Mouse (Mus musculus) cerebellum, adult 2 months (tissue): ENCODE measurements around the gene Astn2. TPM values are rescaled to one million over a fixed set of nuclear protein-coding genes. Genes with fewer than 3 reads are reported as not detected.
"Not testable (repeated sequence)": the region's sequence is repeated elsewhere in the genome, so short reads cannot be mapped to it uniquely, and the experiment has no call there.

Source experiments
- DNase-seq, 2 experiments: peaks; one replicate each; pipeline ENCODE4 v3.0.0; 2021
- H3K27ac ChIP-seq: fragments of 200-500 bp; 2 replicates; pipeline ENCODE4 v1.5.1; 2012; ENCODE audit warnings: low read length, control low read depth, inconsistent platforms; ENCODE audit not compliant: insufficient read depth
- H3K27me3 ChIP-seq: fragments of 200-500 bp; 2 replicates; pipeline ENCODE4 v1.6.1; 2012; ENCODE audit warnings: inconsistent platforms, mild to moderate bottlenecking, low read length, moderate library complexity; ENCODE audit not compliant: control insufficient read depth, insufficient read depth
- H3K4me1 ChIP-seq: fragments of 200-500 bp; 2 replicates; pipeline ENCODE4 v1.6.1; 2011; ENCODE audit warnings: low read length; ENCODE audit not compliant: control insufficient read depth, insufficient read depth
- H3K4me3 ChIP-seq: fragments of 200-500 bp; replicated peaks from 2 replicates; pipeline ENCODE3; 2011; ENCODE audit warnings: mild to moderate bottlenecking, low read depth, low read length, control low read depth; ENCODE audit not compliant: insufficient read depth
- CTCF ChIP-seq: fragments of 200-500 bp; IDR thresholded peaks from 2 replicates; pipeline ENCODE4 v1.5.1; 2011; ENCODE audit warnings: low read depth, mild to moderate bottlenecking, control low read depth, low read length, moderate library complexity, borderline replicate concordance; ENCODE audit not compliant: insufficient read depth
- POLR2A ChIP-seq: fragments of 200-500 bp; IDR thresholded peaks from 2 replicates; pipeline ENCODE4 v1.6.1; 2011; ENCODE audit warnings: low read length, control low read depth, borderline replicate concordance; ENCODE audit not compliant: insufficient read depth
- WGBS: fragments of 180-500 bp; shearing (Covaris S2); methylation state at CpG from one replicate; pipeline ENCODE4 v1.1.7; 2018; 5-methylcytosine and 5-hydroxymethylcytosine counted together
- polyA plus RNA-seq: library from polyadenylated mRNA; depleted of rRNA; stranded (reverse); fragments of >200 nt; gene quantifications from 2 replicates; pipeline ENCODE4 v1.2.3, GENCODE M21; 2012

The Astn2 gene
- polyA plus RNA-seq, 1 experiment: 56.9 TPM

DNA sequence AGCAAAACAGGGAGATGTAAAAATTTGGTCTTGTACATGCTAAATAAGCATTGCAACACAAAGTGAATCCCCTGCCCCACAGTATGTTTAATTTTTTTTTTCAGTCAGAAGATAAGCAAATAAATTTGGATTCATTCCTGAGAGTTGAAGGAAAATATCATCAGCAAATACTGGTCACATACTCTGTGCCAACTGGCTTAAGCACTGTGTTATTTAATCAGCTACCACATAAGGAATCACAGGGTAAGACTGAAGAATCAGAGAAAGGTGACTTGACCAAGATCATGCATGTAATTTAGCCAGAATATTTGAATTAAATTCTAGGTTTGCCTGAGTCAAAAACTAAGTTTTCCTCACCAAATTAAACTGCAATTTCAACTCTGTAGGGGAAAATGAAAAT lies 693.8 kb downstream of the Astn2 start:
- Histone ChIP-seq H3K27ac (no peak overlapping the region), H3K27me3 (no peaks in the 10 kb centered on the region), H3K4me1 (peaks cover 3% of the 10 kb centered on the region; the same call in 1 of the 2 replicates), H3K4me3 (no peak overlapping the region)
- peak in 1 of 2 experiments; percentile 61 for DNase-seq
- TF ChIP-seq CTCF (no peak), POLR2A (no peak)

DNA sequence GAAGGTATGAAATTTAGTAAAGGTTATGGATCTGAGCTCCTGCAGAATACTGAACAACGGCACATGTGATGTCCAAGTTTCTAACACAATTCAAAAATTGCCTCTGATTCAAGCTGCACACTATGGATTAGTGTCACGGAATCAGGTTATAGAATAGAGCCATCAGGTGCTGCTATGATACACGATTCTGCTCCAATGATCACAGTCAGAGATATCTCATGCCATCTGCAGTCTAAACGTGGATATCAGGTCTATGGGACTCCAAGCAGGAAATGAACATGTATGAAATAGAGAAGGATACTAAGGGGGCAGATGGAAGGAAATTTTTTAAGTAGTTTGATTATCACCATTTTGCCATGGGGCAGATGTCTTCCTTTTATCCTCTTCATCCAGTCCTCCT lies 702.6 kb downstream of the Astn2 start:
- WGBS: 11% methylated on average over 4 of the region's 4 CpGs
- no peak overlapping the region for H3K4me3 ChIP-seq
- TF ChIP-seq POLR2A (no peak), CTCF (peak; percentile 15; the same call in 1 of the 2 replicates)
- DNase-seq: peak in 1 of 2 experiments; percentile 65
- H3K27me3 ChIP-seq: no peaks in the 10 kb centered on the region
- H3K27ac ChIP-seq: no peak overlapping the region; the same call in 1 of the 2 replicates
- H3K4me1 ChIP-seq: peaks cover 20% of the 10 kb centered on the region; the same call in 1 of the 2 replicates

DNA sequence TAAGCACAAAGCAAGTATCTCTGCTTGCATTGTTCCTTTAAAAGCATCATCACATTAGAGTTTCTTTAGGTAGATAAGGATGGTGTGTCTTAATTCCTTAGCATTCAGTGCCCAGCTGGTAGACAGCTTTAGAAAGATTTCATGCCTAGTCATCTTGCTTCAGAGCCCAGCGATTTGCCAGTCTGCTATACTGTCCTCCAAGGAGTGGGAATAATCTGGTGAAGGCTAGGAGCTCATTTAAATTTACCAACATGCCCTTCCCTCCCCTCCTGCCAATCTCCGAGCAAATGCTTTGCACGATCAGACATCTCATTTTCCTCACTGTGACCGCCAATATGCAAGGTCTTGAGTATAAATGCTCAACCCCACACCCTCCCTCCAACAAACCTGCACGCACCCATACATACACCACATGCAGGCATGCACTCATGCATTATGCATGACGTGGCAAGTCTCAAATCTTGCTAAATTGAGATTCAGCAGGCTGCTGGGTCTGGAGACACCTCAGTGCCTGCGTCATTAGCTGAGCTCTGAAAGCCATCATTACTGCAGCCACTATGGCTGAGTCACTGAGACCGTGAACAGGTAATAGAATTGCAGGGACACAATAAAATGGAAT lies 704.6 kb downstream of the Astn2 start:
- no peak overlapping the region for H3K4me3 ChIP-seq
- H3K27ac ChIP-seq: no peak overlapping the region
- H3K4me1 ChIP-seq: peaks cover 20% of the 10 kb centered on the region; the same call in 1 of the 2 replicates
- no peaks in the 10 kb centered on the region for H3K27me3 ChIP-seq
- WGBS: 83% methylated on average over 8 of the region's 8 CpGs
- DNase-seq: peak in 1 of 2 experiments; percentile 25
- TF ChIP-seq CTCF: no peak
- TF ChIP-seq POLR2A: no peak

DNA sequence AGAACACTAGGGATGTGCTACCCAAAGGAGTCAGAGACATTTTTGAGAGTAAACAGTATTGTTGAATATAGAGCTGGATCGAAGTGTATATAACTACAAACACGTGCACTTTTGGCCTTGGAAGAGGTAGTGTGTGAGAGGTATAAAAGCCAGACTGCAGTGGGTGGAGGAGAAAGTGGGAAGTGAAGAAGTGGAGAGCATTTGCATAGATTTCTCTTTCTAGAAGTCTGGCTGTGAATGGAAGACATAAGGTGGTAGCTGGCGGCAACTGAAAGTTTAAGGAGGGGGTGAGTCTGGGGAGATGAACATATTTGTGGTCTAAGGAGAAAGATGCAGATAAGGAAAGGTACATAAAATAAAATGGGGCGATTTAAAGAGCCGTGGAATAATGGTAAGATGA lies 709.2 kb downstream of the Astn2 start:
- TF ChIP-seq POLR2A: no peak
- no peak for TF ChIP-seq CTCF
- Histone ChIP-seq H3K4me1 (peaks cover 11% of the 10 kb centered on the region; the same call in 1 of the 2 replicates), H3K27me3 (no peaks in the 10 kb centered on the region), H3K27ac (no peak overlapping the region), H3K4me3 (no peak overlapping the region)
- no peak for DNase-seq
- WGBS: 95% methylated on average over 5 of the region's 5 CpGs

DNA sequence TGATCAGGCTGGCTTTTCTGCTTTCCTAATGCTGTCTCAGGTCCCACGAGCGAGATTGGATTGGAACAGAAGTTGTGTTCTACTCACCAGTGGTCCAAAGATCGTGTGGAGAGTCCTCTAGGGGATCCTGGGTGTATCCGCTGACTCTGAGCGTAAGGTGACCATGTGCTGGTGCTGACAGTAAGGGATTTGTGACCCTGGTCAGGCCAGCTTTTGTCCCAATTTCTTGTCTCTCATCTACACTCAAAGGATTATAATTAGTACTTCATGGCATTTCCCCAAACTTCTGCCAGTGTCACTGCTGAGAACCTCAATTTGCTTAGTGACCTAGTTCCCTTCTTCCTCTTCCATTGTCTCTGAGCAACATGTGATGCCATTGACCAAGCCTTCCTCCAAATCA lies 710.4 kb downstream of the Astn2 start:
- H3K4me3 ChIP-seq: no peak overlapping the region
- peak; percentile 60 to 85 for DNase-seq
- TF ChIP-seq CTCF (no peak), POLR2A (no peak)
- peaks cover 8% of the 10 kb centered on the region; the same call in 1 of the 2 replicates for H3K4me1 ChIP-seq
- WGBS: 32% methylated on average over 5 of the region's 5 CpGs
- H3K27me3 ChIP-seq: no peaks in the 10 kb centered on the region
- peak overlapping the region; percentile 59 for H3K27ac ChIP-seq

DNA sequence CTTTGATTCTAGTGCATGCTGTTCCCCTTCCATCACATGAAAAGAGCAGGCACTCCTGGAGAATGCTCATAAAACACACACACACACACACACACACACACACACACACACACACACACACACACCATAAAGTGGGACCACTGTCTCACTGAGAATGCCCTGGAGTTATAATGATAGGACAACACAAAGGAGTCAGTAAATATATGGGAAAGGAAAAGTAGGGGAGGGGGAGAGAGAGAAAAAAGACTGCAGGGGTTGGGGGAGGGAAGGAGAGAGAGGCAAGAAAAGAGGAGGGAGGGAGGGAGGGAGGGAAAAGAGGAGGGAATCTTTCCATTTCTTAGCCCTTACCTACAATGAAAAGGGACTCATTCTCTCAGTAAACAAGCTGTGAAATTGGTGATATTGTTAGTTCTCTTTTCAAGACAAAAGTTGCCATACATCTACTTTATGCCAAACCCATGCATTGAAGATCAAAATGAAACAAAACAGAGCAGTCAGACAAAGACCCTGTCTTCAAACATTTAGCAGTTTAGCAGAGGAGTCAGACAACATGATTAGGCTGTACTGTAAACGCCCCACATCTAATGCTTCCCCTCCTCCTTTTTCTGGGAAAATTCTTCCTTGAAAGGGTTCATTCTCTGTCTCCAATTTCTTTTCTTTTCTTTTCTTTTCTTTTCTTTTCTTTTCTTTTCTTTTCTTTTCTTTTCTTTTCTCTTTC lies 717.2 kb downstream of the Astn2 start:
- Histone ChIP-seq H3K27ac (no peak overlapping the region), H3K4me1 (peaks cover 11% of the 10 kb centered on the region; the same call in 1 of the 2 replicates), H3K4me3 (no peak overlapping the region), H3K27me3 (no peaks in the 10 kb centered on the region)
- DNase-seq: no peak
- no peak for TF ChIP-seq POLR2A
- WGBS: 86% methylated on average over 1 of the region's 1 CpGs

DNA sequence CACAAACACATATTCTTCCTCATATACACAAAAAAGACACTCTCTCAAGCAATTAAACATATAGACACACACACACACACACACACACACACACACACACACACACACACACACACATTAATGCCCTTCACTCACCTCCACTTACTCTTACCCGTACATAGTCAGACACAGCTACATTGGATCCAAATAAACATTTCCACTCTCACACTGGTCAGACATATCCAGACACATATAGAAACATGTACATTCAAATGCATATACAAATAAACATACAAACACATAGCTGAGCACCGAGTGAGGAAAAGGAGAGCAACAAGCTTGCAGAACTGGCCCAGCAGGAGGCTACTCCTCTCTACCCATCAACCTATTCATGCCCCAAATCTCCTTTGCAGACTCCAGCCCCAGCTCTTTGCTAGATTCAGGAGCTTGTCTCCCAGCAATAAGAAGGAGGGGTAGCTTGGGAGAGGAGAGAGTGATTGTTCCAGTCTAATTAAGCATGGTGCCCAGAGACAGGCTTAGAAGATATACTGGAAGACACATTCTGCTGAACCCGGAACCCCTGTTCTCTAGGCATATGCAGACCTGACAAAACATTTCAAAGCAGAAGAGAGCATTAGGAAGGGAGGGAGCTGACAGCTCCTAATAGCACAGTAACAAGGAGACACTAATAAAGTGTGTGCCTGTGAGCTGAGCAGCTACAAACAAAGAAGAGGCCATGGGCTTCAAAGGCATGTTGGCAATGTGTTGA lies 718.0 kb downstream of the Astn2 start:
- DNase-seq: no peak
- 63% methylated on average over 3 of the region's 3 CpGs for WGBS
- no peak overlapping the region for H3K27ac ChIP-seq
- peaks cover 11% of the 10 kb centered on the region; the same call in 1 of the 2 replicates for H3K4me1 ChIP-seq
- H3K27me3 ChIP-seq: no peaks in the 10 kb centered on the region
- no peak overlapping the region for H3K4me3 ChIP-seq
- no peak for TF ChIP-seq POLR2A
- TF ChIP-seq CTCF: no peak

DNA sequence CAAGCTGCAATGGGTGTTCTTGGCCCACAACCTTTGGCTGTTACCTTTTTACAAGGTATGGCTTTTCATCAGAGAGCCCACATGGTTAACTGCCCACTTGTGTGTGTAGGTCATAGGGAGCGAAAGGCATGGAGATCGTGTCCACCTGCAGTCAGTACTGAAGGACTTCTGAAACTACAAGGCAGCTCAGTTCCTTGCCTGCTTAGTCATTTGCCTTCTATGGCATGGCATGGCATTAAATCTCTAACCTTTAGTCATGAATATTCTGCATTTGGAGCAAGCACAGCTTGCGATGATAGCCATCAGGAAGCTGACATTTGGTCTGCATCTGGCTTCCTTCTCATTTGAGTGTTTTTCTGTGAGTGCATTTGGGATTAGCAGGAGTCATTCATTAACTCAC lies 720.0 kb downstream of the Astn2 start:
- H3K4me1 ChIP-seq: peaks cover 11% of the 10 kb centered on the region; the same call in 1 of the 2 replicates
- no peaks in the 10 kb centered on the region for H3K27me3 ChIP-seq
- peak; percentile 31 to 61 for DNase-seq
- H3K4me3 ChIP-seq: no peak overlapping the region
- WGBS: 41% methylated on average over 3 of the region's 3 CpGs
- no peak for TF ChIP-seq POLR2A
- no peak for TF ChIP-seq CTCF
- peak overlapping the region; percentile 26 for H3K27ac ChIP-seq

DNA sequence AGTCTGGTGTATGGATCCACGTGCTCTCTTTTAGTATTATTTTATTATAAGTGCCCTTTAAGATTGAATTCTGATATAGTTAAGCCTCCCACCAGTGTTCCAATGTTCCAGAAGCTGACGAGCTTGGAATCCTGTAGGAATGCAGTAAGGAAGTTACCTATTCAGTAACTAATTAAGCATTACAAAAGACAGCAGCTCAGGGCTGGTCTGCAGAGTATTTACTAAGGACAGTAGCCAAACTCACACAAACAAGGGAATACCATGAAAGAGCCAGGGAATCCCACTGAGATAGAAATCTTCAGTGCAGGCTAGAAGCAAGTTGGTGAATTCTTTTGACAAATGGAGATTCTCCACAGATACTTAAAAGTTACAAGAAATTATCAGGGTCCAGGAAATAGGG lies 724.6 kb downstream of the Astn2 start:
- not testable (repeated sequence) for H3K4me3 ChIP-seq, H3K27me3 ChIP-seq, H3K27ac ChIP-seq, DNase-seq
- H3K4me1 ChIP-seq: peaks cover 26% of the 10 kb centered on the region; the same call in 1 of the 2 replicates
- 80% methylated on average over 2 of the region's 2 CpGs for WGBS
